Comparison of ENCODE assay signal across 16 mouse cellular contexts in the genomic region with DNA sequence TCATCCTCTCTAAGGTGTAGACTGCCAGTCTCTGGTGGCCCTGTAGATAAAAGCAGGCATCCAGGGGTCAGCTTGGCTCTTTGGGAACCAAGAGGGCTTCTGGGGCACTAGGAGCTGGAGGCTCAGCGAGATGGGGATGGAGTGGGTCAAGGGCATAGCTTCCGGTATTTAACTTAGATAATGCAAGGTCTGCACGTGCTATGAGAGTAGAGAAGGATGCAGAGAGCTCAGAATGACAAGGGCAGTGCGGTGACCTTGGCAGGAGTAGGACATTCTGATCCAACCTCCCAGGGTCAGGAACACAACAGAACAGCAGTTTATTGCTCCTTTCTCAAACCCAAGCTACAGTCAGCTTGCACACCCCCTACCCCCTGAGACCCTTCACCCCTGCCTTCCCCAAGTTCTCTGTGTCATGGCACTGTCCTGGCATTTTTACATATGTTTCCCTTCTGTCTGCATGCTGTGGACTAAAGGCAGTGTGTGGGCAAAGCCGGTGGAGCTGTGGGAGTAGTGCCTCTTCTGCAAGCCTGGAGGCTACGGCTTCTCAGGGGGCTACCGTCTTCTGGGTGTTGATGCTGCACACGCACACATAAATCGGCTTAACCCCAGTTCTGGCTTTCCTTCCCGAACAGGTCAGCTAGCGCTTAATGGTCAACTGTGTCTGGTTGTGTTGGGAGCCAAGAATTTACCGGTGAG. TPM values are rescaled to one million over a fixed set of nuclear protein-coding genes. Genes with fewer than 3 reads are reported as not detected.
DNase-seq lines count a peak whose midpoint lies in the region; ATAC-seq lines count a peak whose summit lies in the region.
"Had no signal": no experiment of that assay in that cellular context is flagged by ENCODE, and none has a peak within 500 bp of the region (broad histone marks: within the 10 kb centered on the region; RNA-seq: fewer than 3 reads in every experiment).

No protein-coding gene starts in this region.

- 89% methylated on average over 12 of the region's 12 CpGs for WGBS in kidney, embryonic 14.5 days

- no peaks in the 10 kb centered on the region for H3K9me3 ChIP-seq in kidney, embryonic 14.5 days (ENCODE audit: control insufficient read depth, low read length)
- H3K9me3 ChIP-seq: embryonic facial prominence, embryonic 15.5 days; hindbrain, embryonic 15.5 days had no signal

- H3K27ac ChIP-seq in kidney, embryonic 14.5 days (ENCODE audit: low read depth, low read length), result no peak overlapping the region
- H3K27ac ChIP-seq: embryonic facial prominence, embryonic 15.5 days; hindbrain, embryonic 15.5 days had no signal

- intact Hi-C loops in heart, postnatal 14 days (cut with DNase I), result no loop called here

- peak; percentile 61 for DNase-seq in heart, adult 11 months
- no peak for DNase-seq in heart, postnatal 14 days
- DNase-seq in kidney, adult 11 months, result peak; percentile 27
- peak; percentile 13 to 42 for DNase-seq in urinary bladder, postnatal 4 days (ENCODE audit: low spot score in 2 of 2)
- no peak for DNase-seq in urinary bladder, postnatal 25 days (ENCODE audit: low spot score)
- DNase-seq in yolk sac, embryonic 10.5 days (ENCODE audit: low spot score), result peak; percentile 5
- DNase-seq: gastrocnemius, postnatal 36 days; layer of hippocampus, postnatal 36 days; midbrain, embryonic 14.5 days had no signal

- H3K27me3 ChIP-seq in kidney, embryonic 14.5 days (ENCODE audit: control insufficient read depth, insufficient read depth, low read length), result no peaks in the 10 kb centered on the region
- H3K27me3 ChIP-seq: embryonic facial prominence, embryonic 15.5 days; hindbrain, embryonic 15.5 days; Patski had no signal

- H3K9ac ChIP-seq in kidney, embryonic 14.5 days (ENCODE audit: low read depth, low read length), result no peak overlapping the region
- H3K9ac ChIP-seq: embryonic facial prominence, embryonic 15.5 days; hindbrain, embryonic 15.5 days had no signal

- H3K36me3 ChIP-seq in kidney, embryonic 14.5 days (ENCODE audit: control insufficient read depth, insufficient read depth, low read length), result peaks cover 13% of the 10 kb centered on the region
- H3K36me3 ChIP-seq: hindbrain, embryonic 15.5 days had no signal

- no peak overlapping the region for H3K4me2 ChIP-seq in kidney, embryonic 14.5 days (replicated peaks; ENCODE audit: low read depth, low read length)
- H3K4me2 ChIP-seq: embryonic facial prominence, embryonic 15.5 days; hindbrain, embryonic 15.5 days; liver, embryonic 11.5 days had no signal

- 0 out of 2 replicates have a peak, but pooled peaks cover 3% of the 10 kb centered on the region for H3K4me1 ChIP-seq in kidney, embryonic 14.5 days (ENCODE audit: control insufficient read depth, insufficient read depth, low read length)

- ATAC-seq in kidney, embryonic 14.5 days (ENCODE audit: low FRiP score, low TSS enrichment), result no peak
- ATAC-seq in granulocyte monocyte progenitor cell, adult 5-6 weeks (replicated peaks; ENCODE audit: poor library complexity, severe bottlenecking), result no peak
- ATAC-seq: forebrain, embryonic 14.5 days; Patski had no signal

- no peak overlapping the region for H3K4me3 ChIP-seq in kidney, embryonic 14.5 days (ENCODE audit: low read length)
- H3K4me3 ChIP-seq: embryonic facial prominence, embryonic 15.5 days; hindbrain, embryonic 15.5 days had no signal

RNA-seq across cellular contexts. Expression of a gene that starts 47.7 kb away (rescaled TPM):
- total RNA-seq in heart, postnatal 14 days (2021), result 10 to 100 TPM; 48.8 to 56.9 TPM
- polyA plus RNA-seq in kidney, embryonic 14.5 days (2014; fragmentation: Nextera tagmentation; extraction: Ambion mirVana), result 96.7 and 158 TPM in 2 replicates
- 44.2 and 55.0 TPM in 2 replicates for total RNA-seq in granulocyte monocyte progenitor cell, adult 5-6 weeks (2014; fragmentation: Nextera tagmentation)
- 99.7 and 110 TPM in 2 replicates for total RNA-seq in granulocyte monocyte progenitor cell, adult 5-6 weeks (2017)

Comparison
In these comparisons a context has a peak if more than half of its experiments do, and no peak if none do; other contexts are left out.
1. DNase-seq: peak in heart, adult 11 months (single experiment), kidney, adult 11 months (single experiment), urinary bladder, postnatal 4 days (2 of 2) and yolk sac, embryonic 10.5 days (single experiment); none in heart, postnatal 14 days (0 of 2) and urinary bladder, postnatal 25 days (single experiment).